Mouse (Mus musculus) olfactory bulb, adult 2 months (tissue): ENCODE results near the gene Zcwpw1.

Source experiments
- CTCF ChIP-seq: fragments of 200-500 bp; IDR thresholded peaks from 2 replicates; pipeline ENCODE4 v1.5.1; 2012; ENCODE audit warnings: low read depth, mild to moderate bottlenecking, low read length, moderate library complexity; ENCODE audit not compliant: insufficient read depth
- POLR2A ChIP-seq: fragments of 200-500 bp; IDR thresholded peaks from 2 replicates; pipeline ENCODE4 v1.6.1; 2012; ENCODE audit warnings: mild to moderate bottlenecking, low read depth, low read length, moderate library complexity; ENCODE audit not compliant: insufficient read depth

- no peak for TF ChIP-seq CTCF
- TF ChIP-seq POLR2A: no peak
These were observed 36.0 kb downstream of the Zcwpw1 start for GRCm38 (mm10) chr5:137823455-137824045.
